16 mouse cellular contexts compared by ENCODE assay signal in the genomic region with DNA sequence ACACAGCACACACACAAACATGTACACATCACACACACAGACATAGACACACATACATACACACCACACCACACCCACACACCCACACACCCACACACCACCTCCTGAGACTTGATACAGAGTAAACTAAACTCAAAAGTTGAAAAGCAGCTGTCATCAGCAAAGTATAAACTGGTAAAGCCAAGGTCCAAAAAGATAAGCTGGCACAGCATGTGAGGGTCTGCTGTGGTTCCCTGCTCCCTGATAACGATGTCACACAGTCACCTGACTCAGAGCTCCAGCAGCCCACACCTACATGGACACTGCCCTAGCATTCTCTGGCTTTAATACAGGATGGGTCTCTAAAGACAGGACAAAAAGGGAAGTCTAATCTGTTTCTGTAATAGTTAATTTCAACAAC.
DNase-seq lines count a peak whose midpoint lies in the region; ATAC-seq lines count a peak whose summit lies in the region.
"Had no signal": no experiment of that assay in that cellular context is flagged by ENCODE, and none has a peak within 500 bp of the region (broad histone marks: within the 10 kb centered on the region; RNA-seq: fewer than 3 reads in every experiment).

No protein-coding gene starts in this region.

- no peaks in the 10 kb centered on the region for H3K36me3 ChIP-seq in heart, embryonic 15.5 days
- H3K36me3 ChIP-seq in heart, embryonic 12.5 days = no peaks in the 10 kb centered on the region
- H3K36me3 ChIP-seq in limb, embryonic 10.5 days = no peaks in the 10 kb centered on the region
- H3K36me3 ChIP-seq: embryonic facial prominence, embryonic 12.5 days; kidney, embryonic 15.5 days; limb, embryonic 13.5 days; neural tube, embryonic 13.5 days had no signal

- 38% methylated on average over 1 of the region's 1 CpGs for WGBS in heart, embryonic 15.5 days
- 33% methylated on average over 1 of the region's 1 CpGs for WGBS in heart, embryonic 12.5 days
- 64% methylated on average over 1 of the region's 1 CpGs for WGBS in limb, embryonic 10.5 days

- 0 out of 2 replicates have a peak, but pooled peaks have one; percentile 47 for ATAC-seq in heart, embryonic 15.5 days (replicated peaks; ENCODE audit: insufficient number of reproducible peaks, insufficient read depth, low FRiP score, low read depth)
- ATAC-seq in heart, embryonic 12.5 days (ENCODE audit: insufficient number of reproducible peaks, low FRiP score) = no peak
- ATAC-seq in megakaryocyte, adult 5-6 weeks (ENCODE audit: poor library complexity, severe bottlenecking) = peak; percentile 44
- ATAC-seq: Patski had no signal

- H3K9ac ChIP-seq in heart, embryonic 15.5 days = no peak overlapping the region
- no peak overlapping the region for H3K9ac ChIP-seq in heart, embryonic 12.5 days
- H3K9ac ChIP-seq: embryonic facial prominence, embryonic 12.5 days; limb, embryonic 13.5 days; neural tube, embryonic 13.5 days had no signal

- DNase-seq in c-Kit-positive CD71-positive TER-119-positive erythroid progenitor cells, embryonic 14.5 days (ENCODE audit: low spot score) = peak; percentile 2
- DNase-seq in limb, embryonic 10.5 days (ENCODE audit: low spot score) = no peak
- DNase-seq in right cerebral cortex, postnatal 4 days = no peak
- no peak for DNase-seq in thymus, adult 18-20 months
- DNase-seq in lung, postnatal 14 days = no peak
- DNase-seq: cerebellum, postnatal 36 days; thymus, postnatal 4 days had no signal

- H3K4me2 ChIP-seq in heart, embryonic 15.5 days = no peak overlapping the region
- H3K4me2 ChIP-seq in heart, embryonic 12.5 days = no peak overlapping the region
- H3K4me2 ChIP-seq: embryonic facial prominence, embryonic 12.5 days; neural tube, embryonic 13.5 days had no signal

- H3K27ac ChIP-seq in heart, embryonic 15.5 days = no peak overlapping the region
- H3K27ac ChIP-seq in heart, embryonic 12.5 days (ENCODE audit: poor library complexity, severe bottlenecking) = no peak overlapping the region
- peak overlapping the region; percentile 65; the same call in 1 of the 2 replicates for H3K27ac ChIP-seq in limb, embryonic 10.5 days
- H3K27ac ChIP-seq: embryonic facial prominence, embryonic 12.5 days; layer of hippocampus, adult 2 months; limb, embryonic 13.5 days had no signal

- H3K27me3 ChIP-seq in heart, embryonic 15.5 days = peaks cover 7% of the 10 kb centered on the region; the same call in 1 of the 2 replicates
- peaks cover 20% of the 10 kb centered on the region for H3K27me3 ChIP-seq in heart, embryonic 12.5 days (replicated peaks)
- peaks cover 16% of the 10 kb centered on the region; the same call in 1 of the 2 replicates for H3K27me3 ChIP-seq in limb, embryonic 10.5 days (ENCODE audit: low read depth, poor library complexity, severe bottlenecking)
- H3K27me3 ChIP-seq: embryonic facial prominence, embryonic 12.5 days; neural tube, embryonic 13.5 days; Patski had no signal

- no peak overlapping the region for H3K4me3 ChIP-seq in heart, embryonic 15.5 days
- H3K4me3 ChIP-seq in heart, embryonic 12.5 days = no peak overlapping the region
- no peak overlapping the region for H3K4me3 ChIP-seq in limb, embryonic 10.5 days
- H3K4me3 ChIP-seq: embryonic facial prominence, embryonic 12.5 days; kidney, embryonic 15.5 days; layer of hippocampus, adult 2 months; limb, embryonic 13.5 days; neural tube, embryonic 13.5 days had no signal

- H3K4me1 ChIP-seq in heart, embryonic 15.5 days (replicated peaks) = peaks cover 14% of the 10 kb centered on the region
- peaks cover 14% of the 10 kb centered on the region for H3K4me1 ChIP-seq in heart, embryonic 12.5 days (replicated peaks)
- H3K4me1 ChIP-seq in limb, embryonic 10.5 days = peaks cover 54% of the 10 kb centered on the region

- no peaks in the 10 kb centered on the region for H3K9me3 ChIP-seq in heart, embryonic 15.5 days (replicated peaks)
- H3K9me3 ChIP-seq in heart, embryonic 12.5 days (replicated peaks) = no peaks in the 10 kb centered on the region
- no peaks in the 10 kb centered on the region for H3K9me3 ChIP-seq in limb, embryonic 10.5 days (replicated peaks)
- H3K9me3 ChIP-seq: embryonic facial prominence, embryonic 12.5 days; kidney, embryonic 15.5 days; limb, embryonic 13.5 days; neural tube, embryonic 13.5 days had no signal
